Mouse (Mus musculus) embryonic facial prominence, embryonic 10.5 days (tissue): ENCODE measurements around the gene Nab2. TPM values are rescaled to one million over a fixed set of nuclear protein-coding genes. Genes with fewer than 3 reads are reported as not detected.

ENCODE experiments used
- DNase-seq: peaks from one replicate; pipeline ENCODE4 v3.0.0-alpha.2; 2017; ENCODE audit warnings: low spot score
- H3K27ac ChIP-seq: fragments of 300-500 bp; sonication (generic); replicated peaks from 2 replicates; pipeline ENCODE4 v1.5.1; 2016; ENCODE audit warnings: mild to moderate bottlenecking
- H3K27me3 ChIP-seq: fragments of 300-500 bp; sonication (generic); replicated peaks from 2 replicates; pipeline ENCODE4 v1.6.1; 2016; ENCODE audit warnings: low read depth, mild to moderate bottlenecking; ENCODE audit not compliant: poor library complexity, severe bottlenecking
- H3K36me3 ChIP-seq: fragments of 300-500 bp; sonication (generic); replicated peaks from 2 replicates; pipeline ENCODE4 v1.6.1; 2016; ENCODE audit warnings: mild to moderate bottlenecking, moderate library complexity
- H3K4me1 ChIP-seq: fragments of 300-500 bp; sonication (generic); 2 replicates; pipeline ENCODE4 v1.6.1; 2016
- H3K4me3 ChIP-seq: fragments of 300-500 bp; sonication (generic); 2 replicates; pipeline ENCODE4 v1.5.1; 2016; ENCODE audit warnings: mild to moderate bottlenecking, moderate library complexity
- H3K9me3 ChIP-seq: fragments of 300-500 bp; sonication (generic); 2 replicates; pipeline ENCODE4 v1.6.1; 2016; ENCODE audit warnings: mild to moderate bottlenecking
- WGBS: fragments of 180-500 bp; shearing (Covaris S2); methylation state at CpG from one replicate; pipeline ENCODE4 v1.1.7; 2016; 5-methylcytosine and 5-hydroxymethylcytosine counted together
- polyA plus RNA-seq: library from polyadenylated mRNA; unstranded; fragments of >200 nt; fragmentation: Nextera tagmentation; extraction: Ambion mirVana; gene quantifications from 2 replicates; pipeline ENCODE4 v1.2.1, GENCODE M21; 2016

The Nab2 gene
- 11.6 and 12.1 TPM in 2 replicates for polyA plus RNA-seq

DNA sequence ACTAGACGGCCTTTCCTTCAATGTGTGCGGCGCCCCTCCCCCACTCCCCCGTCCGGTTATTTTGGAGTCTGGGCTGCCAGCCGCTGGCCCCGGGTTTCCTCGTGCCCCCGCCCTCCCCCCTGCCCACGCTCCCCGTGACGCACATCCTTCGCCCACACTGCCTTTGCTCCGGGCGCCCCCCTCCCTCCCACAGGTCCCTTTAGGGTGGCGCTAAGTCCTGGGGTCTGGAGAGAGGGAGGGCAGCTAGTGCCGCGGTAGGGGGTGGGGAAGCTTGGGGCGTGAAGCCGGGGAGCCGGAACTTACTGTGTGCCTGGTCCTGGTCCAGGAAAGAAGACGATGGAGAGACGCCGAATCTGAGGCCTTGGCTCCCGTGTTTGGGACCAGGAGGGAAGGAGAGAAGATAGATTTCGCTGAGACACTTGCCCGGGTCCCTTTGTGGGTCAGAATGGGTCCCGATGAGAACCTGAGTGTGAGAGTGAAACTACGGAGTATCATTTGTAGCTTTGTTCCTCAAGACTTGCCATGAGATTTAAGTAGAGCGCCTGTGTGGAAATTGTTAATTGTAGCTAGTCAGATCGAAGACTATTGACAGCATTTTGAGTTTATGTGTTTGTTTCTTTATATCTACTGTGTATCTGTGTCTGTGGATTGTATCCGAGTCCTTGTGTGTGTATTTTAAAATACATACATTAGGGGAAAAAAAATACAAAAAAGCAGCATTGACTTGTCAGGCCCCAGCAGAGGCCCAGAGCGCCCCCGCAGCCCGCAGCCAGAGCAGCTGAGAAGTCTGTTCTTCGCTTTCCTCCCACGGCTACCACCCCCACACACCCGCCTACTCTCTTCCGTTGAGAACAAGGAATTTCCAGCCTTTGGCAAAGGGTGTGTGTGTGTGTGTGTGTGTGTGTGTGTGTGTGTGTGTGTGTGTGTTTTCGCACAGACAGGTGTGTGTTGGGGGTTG lies at the start of gene Nab2:
TSS of gene Nab2 (minus strand) at position 476 of the 958 bp plus-strand sequence.
- Histone ChIP-seq H3K4me1 (peaks cover 64% of the 10 kb centered on the region), H3K9me3 (no peaks in the 10 kb centered on the region), H3K27ac (peak within 1 kb of the TSS; percentile 97), H3K27me3 (peaks cover 48% of the 10 kb centered on the region), H3K36me3 (peaks cover 17% of the 10 kb centered on the region), H3K4me3 (peak within 1 kb of the TSS; percentile 70)
- WGBS: 2% methylated on average over 40 of the region's 40 CpGs
- peak; percentile 85 for DNase-seq

- no peak overlapping the region for H3K4me3 ChIP-seq
- WGBS: 57% methylated on average over 6 of the region's 6 CpGs
- peak; percentile 35 for DNase-seq
- H3K4me1 ChIP-seq: peaks cover 20% of the 10 kb centered on the region
- no peak overlapping the region for H3K27ac ChIP-seq
- no peaks in the 10 kb centered on the region for H3K27me3 ChIP-seq
- H3K36me3 ChIP-seq: 0 out of 2 replicates have a peak, but pooled peaks cover 6% of the 10 kb centered on the region
- H3K9me3 ChIP-seq: no peaks in the 10 kb centered on the region
Measured at GRCm38 (mm10) chr10:127712736-127713135, 44.4 kb upstream of the Nab2 start.

DNA sequence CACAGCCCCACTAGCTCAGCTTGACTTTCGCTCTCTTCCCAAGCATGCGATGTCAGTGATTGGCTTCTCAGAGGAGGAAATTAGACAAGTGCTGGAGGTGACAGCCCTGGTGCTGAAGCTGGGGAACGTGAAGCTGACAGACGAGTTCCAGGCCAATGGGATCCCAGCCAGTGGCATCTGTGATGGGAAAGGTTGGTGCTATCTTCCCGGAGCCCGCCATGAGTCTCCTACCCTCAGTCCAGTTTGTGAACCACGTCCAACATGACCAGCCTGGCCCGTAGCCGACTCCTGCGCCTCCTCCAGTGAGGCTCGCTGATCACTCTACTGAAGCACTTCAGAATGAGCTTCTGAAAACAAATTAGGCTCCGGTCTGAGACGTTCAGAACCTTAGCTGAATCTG lies 42.0 kb upstream of the Nab2 start:
- no peaks in the 10 kb centered on the region for H3K9me3 ChIP-seq
- H3K4me3 ChIP-seq: no peak overlapping the region
- 79% methylated on average over 13 of the region's 13 CpGs for WGBS
- H3K27ac ChIP-seq: no peak overlapping the region
- DNase-seq: no peak
- H3K36me3 ChIP-seq: 0 out of 2 replicates have a peak, but pooled peaks cover 1% of the 10 kb centered on the region
- H3K4me1 ChIP-seq: peaks cover 21% of the 10 kb centered on the region
- no peaks in the 10 kb centered on the region for H3K27me3 ChIP-seq

- DNase-seq: no peak
- Histone ChIP-seq H3K36me3 (no peaks in the 10 kb centered on the region), H3K4me3 (no peak overlapping the region), H3K9me3 (no peaks in the 10 kb centered on the region), H3K27me3 (no peaks in the 10 kb centered on the region), H3K4me1 (peaks cover 21% of the 10 kb centered on the region), H3K27ac (no peak overlapping the region)
- WGBS: 86% methylated on average over 3 of the region's 3 CpGs
Measured at GRCm38 (mm10) chr10:127708850-127709370, 40.5 kb upstream of the Nab2 start.

DNA sequence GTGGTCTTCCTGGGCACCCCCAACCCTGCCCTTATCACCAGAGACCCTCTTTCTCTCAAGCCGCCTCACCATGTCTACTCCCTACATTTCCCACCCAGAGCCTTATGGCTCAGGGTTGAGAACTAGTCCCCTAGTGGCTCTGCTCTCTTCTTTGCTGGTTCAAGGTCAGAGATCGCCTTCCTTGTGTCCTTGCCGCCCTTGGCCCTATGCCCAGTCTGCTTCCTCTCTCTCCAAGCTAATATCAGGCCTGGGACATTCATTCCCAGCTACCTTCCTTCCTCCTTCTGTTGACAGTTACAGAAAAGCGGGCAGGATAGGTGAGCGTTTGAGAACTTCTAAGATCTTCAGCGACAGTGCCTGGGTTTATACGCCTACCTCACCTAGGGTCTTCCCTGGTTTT lies 39.4 kb upstream of the Nab2 start:
- 91% methylated on average over 7 of the region's 7 CpGs for WGBS
- Histone ChIP-seq H3K27ac (no peak overlapping the region), H3K4me1 (peaks cover 16% of the 10 kb centered on the region), H3K4me3 (no peak overlapping the region), H3K27me3 (no peaks in the 10 kb centered on the region), H3K9me3 (no peaks in the 10 kb centered on the region), H3K36me3 (no peaks in the 10 kb centered on the region)
- DNase-seq: no peak

- no peak overlapping the region for H3K27ac ChIP-seq
- H3K4me3 ChIP-seq: no peak overlapping the region
- no peaks in the 10 kb centered on the region for H3K27me3 ChIP-seq
- 0 out of 2 replicates have a peak, but pooled peaks cover 12% of the 10 kb centered on the region for H3K4me1 ChIP-seq
- no peak for DNase-seq
- no peaks in the 10 kb centered on the region for H3K36me3 ChIP-seq
- WGBS: 91% methylated on average over 4 of the region's 4 CpGs
- no peaks in the 10 kb centered on the region for H3K9me3 ChIP-seq
Measured at GRCm38 (mm10) chr10:127705783-127706182, 37.4 kb upstream of the Nab2 start.

DNA sequence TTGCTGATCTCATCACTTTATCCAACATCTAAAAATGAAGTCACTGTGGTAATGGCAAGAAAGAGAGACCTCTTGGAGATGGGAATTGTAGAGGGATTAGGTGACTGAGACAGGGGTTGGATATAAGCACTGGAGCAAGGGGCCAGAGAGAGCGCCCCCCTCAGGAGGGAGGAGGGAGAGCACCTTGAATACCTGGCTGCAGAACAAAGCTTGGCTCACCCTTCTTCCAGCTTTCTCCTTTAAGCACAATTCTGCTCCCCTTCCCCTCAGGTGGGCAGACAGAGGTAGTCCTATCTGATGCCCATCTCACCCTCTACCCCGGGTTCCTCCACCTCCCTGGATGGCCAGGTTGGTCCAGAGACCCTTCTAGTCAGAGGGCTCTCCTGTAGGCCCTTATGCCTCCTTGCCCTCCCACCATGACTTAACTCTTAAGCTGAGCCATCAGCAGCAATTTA lies 36.4 kb upstream of the Nab2 start, which contains the start of gene Myo1a:
TSS of gene Myo1a (plus strand) at position 405 of the 455 bp plus-strand sequence.
- Histone ChIP-seq H3K27ac (no peak within 1 kb of the TSS), H3K4me3 (no peak within 1 kb of the TSS), H3K4me1 (0 out of 2 replicates have a peak, but pooled peaks cover 5% of the 10 kb centered on the region), H3K36me3 (peaks cover 5% of the 10 kb centered on the region), H3K27me3 (no peaks in the 10 kb centered on the region), H3K9me3 (no peaks in the 10 kb centered on the region)
- 55% methylated on average over 2 of the region's 2 CpGs for WGBS
- DNase-seq: no peak

- H3K4me3 ChIP-seq: no peak overlapping the region
- WGBS: 70% methylated on average over 2 of the region's 2 CpGs
- DNase-seq: no peak
Measured at GRCm38 (mm10) chr10:127704293-127704692, 35.9 kb upstream of the Nab2 start.

GRCm38 (mm10) chr10:127703299-127703698 lies 34.9 kb upstream of the Nab2 start:
- no peak overlapping the region for H3K27ac ChIP-seq

More at GRCm38 (mm10) chr10:127704293-127704692, 35.9 kb upstream of the Nab2 start:
- H3K27ac ChIP-seq: no peak overlapping the region
- no peaks in the 10 kb centered on the region for H3K9me3 ChIP-seq
- no peaks in the 10 kb centered on the region for H3K27me3 ChIP-seq
- peaks cover 10% of the 10 kb centered on the region for H3K36me3 ChIP-seq
- H3K4me1 ChIP-seq: 0 out of 2 replicates have a peak, but pooled peaks cover 5% of the 10 kb centered on the region

DNA sequence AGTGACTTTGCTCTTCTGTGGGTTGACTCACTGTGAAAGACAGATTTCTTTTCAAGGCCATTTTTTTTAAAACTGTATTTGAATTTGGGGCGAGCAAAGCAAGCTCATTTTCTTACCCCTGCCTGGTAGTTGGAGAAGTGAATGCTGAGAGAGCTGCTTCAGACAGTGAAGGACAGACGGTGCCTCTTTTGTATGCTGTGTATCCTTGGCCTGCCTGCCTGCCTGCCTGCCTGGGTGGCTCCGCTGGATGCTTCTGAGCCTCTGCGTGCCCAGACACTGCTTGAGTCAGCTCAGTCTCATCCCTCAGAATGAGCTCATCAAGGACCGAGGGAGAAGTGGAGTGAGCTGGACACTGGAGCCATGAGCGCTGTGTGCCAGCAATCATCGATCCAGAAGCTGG lies 30.6 kb upstream of the Nab2 start:
- Histone ChIP-seq H3K4me1 (no peaks in the 10 kb centered on the region), H3K9me3 (no peaks in the 10 kb centered on the region), H3K36me3 (peaks cover 62% of the 10 kb centered on the region), H3K4me3 (no peak overlapping the region), H3K27ac (no peak overlapping the region), H3K27me3 (no peaks in the 10 kb centered on the region)
- WGBS: 93% methylated on average over 7 of the region's 7 CpGs
- DNase-seq: no peak

More at GRCm38 (mm10) chr10:127703299-127703698, 34.9 kb upstream of the Nab2 start:
- Histone ChIP-seq H3K36me3 (peaks cover 20% of the 10 kb centered on the region), H3K9me3 (no peaks in the 10 kb centered on the region), H3K4me1 (0 out of 2 replicates have a peak, but pooled peaks cover 5% of the 10 kb centered on the region), H3K4me3 (no peak overlapping the region), H3K27me3 (no peaks in the 10 kb centered on the region)
- peak; percentile 25 for DNase-seq
- 47% methylated on average over 4 of the region's 4 CpGs for WGBS

DNA sequence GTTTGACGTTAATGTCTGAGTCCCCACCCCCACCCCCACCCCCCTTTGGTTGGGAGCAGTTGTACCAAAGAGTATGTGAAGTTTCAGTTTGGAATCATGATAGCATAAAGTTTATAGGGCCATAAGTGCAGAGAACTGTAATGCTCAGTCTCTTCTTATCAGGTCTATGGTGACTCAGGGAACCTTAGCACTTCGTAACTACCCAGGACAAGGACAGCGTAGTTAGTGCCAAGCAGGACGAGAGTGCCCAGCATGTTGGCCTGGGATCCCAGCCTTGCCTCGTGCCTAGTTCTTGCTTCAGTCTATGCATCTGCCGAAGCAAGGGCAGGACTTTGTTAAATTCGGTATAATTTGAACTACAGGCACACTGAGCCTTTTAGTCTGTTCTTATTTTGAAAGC lies 27.4 kb upstream of the Nab2 start:
- no peak overlapping the region for H3K27ac ChIP-seq
- peaks cover 90% of the 10 kb centered on the region for H3K36me3 ChIP-seq
- DNase-seq: no peak
- no peak overlapping the region for H3K4me3 ChIP-seq
- H3K9me3 ChIP-seq: no peaks in the 10 kb centered on the region
- 93% methylated on average over 7 of the region's 7 CpGs for whole genome bisulfite sequencing
- no peaks in the 10 kb centered on the region for H3K4me1 ChIP-seq
- H3K27me3 ChIP-seq: no peaks in the 10 kb centered on the region

- WGBS: 64% methylated on average over 2 of the region's 2 CpGs
- Histone ChIP-seq H3K36me3 (peaks cover 95% of the 10 kb centered on the region), H3K27me3 (no peaks in the 10 kb centered on the region)
Measured at GRCm38 (mm10) chr10:127694636-127695035, 26.3 kb upstream of the Nab2 start.

More at GRCm38 (mm10) chr10:127694636-127695035, 26.3 kb upstream of the Nab2 start:
- H3K4me3 ChIP-seq: no peak overlapping the region
- DNase-seq: no peak
- no peaks in the 10 kb centered on the region for H3K4me1 ChIP-seq
- H3K27ac ChIP-seq: no peak overlapping the region
- H3K9me3 ChIP-seq: no peaks in the 10 kb centered on the region
